32 mouse cellular contexts compared by ENCODE assay signal in genomic region chr5:29674305-29674704, GRCm38 (mm10).
"Had no signal": no experiment of that assay in that cellular context is flagged by ENCODE, and none has a peak within 500 bp of the region (broad histone marks: within the 10 kb centered on the region; RNA-seq: fewer than 3 reads in every experiment).

No protein-coding gene starts in this region.

- H3K27ac ChIP-seq: limb, embryonic 10.5 days; limb, embryonic 12.5 days; limb, embryonic 13.5 days; limb, embryonic 15.5 days; liver, embryonic 12.5 days; liver, embryonic 13.5 days; liver, embryonic 14.5 days; liver, embryonic 15.5 days; lung, embryonic 15.5 days; macrophage; midbrain, embryonic 10.5 days; midbrain, embryonic 12.5 days; midbrain, embryonic 13.5 days; midbrain, embryonic 15.5 days; neural tube, embryonic 12.5 days had no signal

- H3K9ac ChIP-seq: limb, embryonic 12.5 days; limb, embryonic 13.5 days; limb, embryonic 15.5 days; liver, embryonic 12.5 days; liver, embryonic 13.5 days; liver, embryonic 14.5 days; liver, embryonic 15.5 days; liver, postnatal 0 days; lung, embryonic 14.5 days; lung, embryonic 15.5 days; midbrain, embryonic 12.5 days; midbrain, embryonic 13.5 days; midbrain, embryonic 15.5 days; neural tube, embryonic 12.5 days had no signal

- H3K4me3 ChIP-seq: limb, embryonic 10.5 days; limb, embryonic 12.5 days; limb, embryonic 13.5 days; limb, embryonic 15.5 days; liver, embryonic 12.5 days; liver, embryonic 13.5 days; liver, embryonic 15.5 days; lung, embryonic 15.5 days; megakaryocyte, embryonic 14.5 days; midbrain, embryonic 10.5 days; midbrain, embryonic 12.5 days; midbrain, embryonic 13.5 days; midbrain, embryonic 15.5 days; myocyte; neural tube, embryonic 12.5 days had no signal

- H3K9me3 ChIP-seq: limb, embryonic 10.5 days; limb, embryonic 12.5 days; limb, embryonic 13.5 days; limb, embryonic 15.5 days; liver, embryonic 12.5 days; liver, embryonic 13.5 days; liver, embryonic 15.5 days; lung, embryonic 15.5 days; megakaryocyte, embryonic 14.5 days; midbrain, embryonic 10.5 days; midbrain, embryonic 12.5 days; midbrain, embryonic 13.5 days; midbrain, embryonic 15.5 days; neural tube, embryonic 12.5 days had no signal

- ATAC-seq: liver, embryonic 12.5 days; liver, postnatal 0 days; lung, postnatal 0 days; midbrain, embryonic 13.5 days; midbrain, embryonic 15.5 days; midbrain, embryonic 16.5 days had no signal

- H3K27me3 ChIP-seq: limb, embryonic 12.5 days; limb, embryonic 13.5 days; limb, embryonic 15.5 days; liver, embryonic 12.5 days; liver, embryonic 13.5 days; liver, embryonic 15.5 days; lung, embryonic 15.5 days; megakaryocyte, embryonic 14.5 days; midbrain, embryonic 12.5 days; midbrain, embryonic 13.5 days; midbrain, embryonic 15.5 days; neural tube, embryonic 12.5 days had no signal

- H3K4me1 ChIP-seq: limb, embryonic 10.5 days; limb, embryonic 12.5 days; limb, embryonic 13.5 days; limb, embryonic 15.5 days; liver, embryonic 12.5 days; liver, embryonic 13.5 days; liver, embryonic 15.5 days; lung, embryonic 15.5 days; megakaryocyte, embryonic 14.5 days; midbrain, embryonic 10.5 days; midbrain, embryonic 12.5 days; midbrain, embryonic 13.5 days; midbrain, embryonic 15.5 days; neural tube, embryonic 12.5 days had no signal

- H3K4me2 ChIP-seq: limb, embryonic 12.5 days; limb, embryonic 13.5 days; limb, embryonic 15.5 days; liver, embryonic 11.5 days; liver, embryonic 12.5 days; liver, embryonic 13.5 days; liver, embryonic 15.5 days; lung, embryonic 14.5 days; lung, embryonic 15.5 days; midbrain, embryonic 11.5 days; midbrain, embryonic 12.5 days; midbrain, embryonic 13.5 days; midbrain, embryonic 15.5 days; neural tube, embryonic 12.5 days had no signal

- DNase-seq: left cerebral cortex, postnatal 4 days; liver; liver, embryonic 13.5 days; liver, postnatal 0 days; lung, adult 18-20 months; lung, adult 2 months; lung, embryonic 14.5 days; lung, postnatal 10 days; lung, postnatal 14 days; lung, postnatal 36 days; lung, postnatal 4 days; midbrain, embryonic 14.5 days had no signal
